Comparison of ENCODE assay signal across 21 mouse cellular contexts in the genomic region with DNA sequence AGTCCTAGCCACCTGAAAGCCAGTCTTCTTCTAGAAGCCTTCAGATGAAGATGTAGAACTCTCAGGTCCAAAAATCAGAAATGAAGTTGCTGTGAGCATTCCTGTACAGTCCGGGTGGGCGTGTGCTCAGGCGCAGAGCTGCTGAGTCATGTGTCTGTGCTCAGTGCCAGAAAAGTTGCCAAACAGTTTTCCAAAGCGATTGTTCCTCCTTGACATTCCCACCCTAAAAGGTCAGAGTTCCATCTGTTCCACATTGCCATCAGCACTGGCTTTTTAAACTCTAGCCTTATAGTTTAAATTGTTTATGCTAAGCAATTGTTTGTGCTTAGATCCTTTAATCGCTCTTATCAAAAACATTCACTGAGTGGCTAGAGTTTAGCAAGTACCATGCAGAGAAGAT.
DNase-seq lines count a peak whose midpoint lies in the region; ATAC-seq and TF ChIP-seq lines count a peak whose summit lies in the region.
"Had no signal": no experiment of that assay in that cellular context is flagged by ENCODE, and none has a peak within 500 bp of the region (broad histone marks: within the 10 kb centered on the region; RNA-seq: fewer than 3 reads in every experiment).

No protein-coding gene starts in this region.

- no peak overlapping the region for H3K4me3 ChIP-seq in ES-E14 (ENCODE audit: insufficient read depth in 1 of 2, low read depth in 1 of 2, low read length in 2 of 2, poor library complexity in 1 of 2, severe bottlenecking in 1 of 2)
- H3K4me3 ChIP-seq: embryonic facial prominence, embryonic 12.5 days; forebrain, embryonic 12.5 days; hindbrain, embryonic 10.5 days; limb, embryonic 12.5 days; liver, embryonic 13.5 days; lung, embryonic 15.5 days; neural tube, embryonic 12.5 days had no signal

- H3K9me3 ChIP-seq in ES-E14 (ENCODE audit: control insufficient read depth, insufficient read depth, low read depth, low read length) = no peaks in the 10 kb centered on the region
- H3K9me3 ChIP-seq: embryonic facial prominence, embryonic 12.5 days; forebrain, embryonic 12.5 days; limb, embryonic 12.5 days; liver, embryonic 13.5 days; lung, embryonic 15.5 days; neural tube, embryonic 12.5 days had no signal

- peak; percentile 12 for DNase-seq in gastrocnemius, adult 18-20 months (ENCODE audit: low spot score)
- DNase-seq in gastrocnemius, postnatal 4 days (ENCODE audit: low spot score in 2 of 2) = no peak
- no peak for DNase-seq in ES-E14 (ENCODE audit: low read depth, low spot score)
- peak; percentile 36 for DNase-seq in adrenal gland, postnatal 14 days
- peak; percentile 63 for DNase-seq in lung, postnatal 25 days (ENCODE audit: low spot score)
- no peak for DNase-seq in kidney, postnatal 4 days
- DNase-seq: cerebellum, adult 2 months; cerebellum, postnatal 25 days; kidney, postnatal 25 days; liver, embryonic 13.5 days; midbrain, embryonic 14.5 days; right cerebral cortex, postnatal 25 days had no signal

- no peaks in the 10 kb centered on the region for H3K36me3 ChIP-seq in ES-E14 (ENCODE audit: control insufficient read depth, insufficient read depth, low read length, poor library complexity, severe bottlenecking)
- H3K36me3 ChIP-seq: embryonic facial prominence, embryonic 12.5 days; forebrain, embryonic 12.5 days; hindbrain, embryonic 10.5 days; limb, embryonic 12.5 days; liver, embryonic 13.5 days; lung, embryonic 15.5 days; neural tube, embryonic 12.5 days had no signal

- no peak for ATAC-seq in megakaryocyte, adult 5-6 weeks (ENCODE audit: poor library complexity, severe bottlenecking)
- ATAC-seq: hindbrain, embryonic 16.5 days; intestine, postnatal 0 days had no signal

- no peak overlapping the region for H3K27ac ChIP-seq in ES-E14 (ENCODE audit: insufficient read depth, low read depth, low read length, poor library complexity, severe bottlenecking)
- H3K27ac ChIP-seq: embryonic facial prominence, embryonic 12.5 days; forebrain, embryonic 12.5 days; hindbrain, embryonic 10.5 days; limb, embryonic 12.5 days; liver, embryonic 13.5 days; lung, embryonic 15.5 days; neural tube, embryonic 12.5 days had no signal

- in situ Hi-C loops in ES-E14 (cut with MboI; ENCODE audit: low sequenced_read_pairs in 2 of 2, unreplicated experiment in 2 of 2) = no loop called here

- no peak overlapping the region for H3K9ac ChIP-seq in ES-E14 (ENCODE audit: insufficient read depth, low read depth, low read length, poor library complexity, severe bottlenecking)
- H3K9ac ChIP-seq: embryonic facial prominence, embryonic 12.5 days; forebrain, embryonic 12.5 days; limb, embryonic 12.5 days; liver, embryonic 13.5 days; lung, embryonic 15.5 days; neural tube, embryonic 12.5 days had no signal

- H3K4me1 ChIP-seq in ES-E14 (ENCODE audit: control insufficient read depth in 2 of 2, insufficient read depth in 2 of 2, low read length in 2 of 2, poor library complexity in 1 of 2) = peaks cover 4 to 6% of the 10 kb centered on the region in 2 experiments; a peak in 2 of 4 replicates
- H3K4me1 ChIP-seq: embryonic facial prominence, embryonic 12.5 days; neural tube, embryonic 12.5 days had no signal

TF ChIP-seq in ES-E14, 5 proteins besides CTCF, POLR2A, EP300 and RAD21:
- TF ChIP-seq CHD2 (IDR thresholded peaks at IDR 0.05; ENCODE audit: low read depth, low read length) (no peak), MAFK (IDR thresholded peaks at IDR 0.05; ENCODE audit: insufficient read depth, low read depth, low read length) (peak; percentile 82), ZNF384 (IDR thresholded peaks at IDR 0.05; ENCODE audit: low read depth, low read length) (no peak)

Comparison
In these comparisons a context has a peak if more than half of its experiments do, and no peak if none do; other contexts are left out.
1. DNase-seq: peak in gastrocnemius, adult 18-20 months (single experiment), adrenal gland, postnatal 14 days (single experiment) and lung, postnatal 25 days (single experiment); none in gastrocnemius, postnatal 4 days (0 of 2), ES-E14 (single experiment) and kidney, postnatal 4 days (0 of 2).